Mouse (Mus musculus): ENCODE results near the gene Smim12. TPM values are rescaled to one million over a fixed set of nuclear protein-coding genes. Genes with fewer than 3 reads are reported as not detected.
A peak's percentile ranks its signal among the peaks of the same experiment; 100 is the strongest.

The Smim12 gene
- polyA plus RNA-seq, 1 experiment from 2014 or later, result 78.7 TPM

DNA sequence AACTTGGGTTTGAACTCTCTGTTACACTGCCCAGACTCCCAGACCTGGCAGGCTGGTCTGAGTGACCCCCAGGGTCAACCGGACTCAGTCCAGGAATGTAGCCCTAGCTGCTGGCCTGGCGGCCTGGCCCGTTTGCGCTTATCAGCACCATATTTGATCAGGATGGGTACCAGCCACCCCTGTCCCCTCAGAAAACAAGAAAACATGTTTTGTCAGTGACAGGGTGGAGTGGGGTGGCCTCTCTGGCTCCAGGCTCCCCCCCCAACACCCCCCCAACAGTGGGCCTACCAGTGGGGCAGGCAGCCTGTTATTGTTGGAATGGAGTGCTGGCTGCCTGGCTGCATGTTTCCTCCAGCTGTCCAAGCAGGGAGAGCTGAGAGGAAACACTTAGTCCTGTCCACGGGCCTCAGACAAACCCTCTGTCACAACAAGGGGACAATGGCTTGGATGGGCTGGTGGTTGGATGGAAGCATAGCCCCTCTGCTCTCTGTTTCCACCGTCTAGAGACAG, 45.5 kb downstream of the Smim12 start:
- 0 out of 2 replicates have a peak overlapping the region, but pooled peaks have one; percentile 16 for H3K27ac ChIP-seq
- WGBS, result 72% methylated on average over 6 of the region's 6 CpGs
- no peak for DNase-seq (ENCODE audit: low spot score)

DNA sequence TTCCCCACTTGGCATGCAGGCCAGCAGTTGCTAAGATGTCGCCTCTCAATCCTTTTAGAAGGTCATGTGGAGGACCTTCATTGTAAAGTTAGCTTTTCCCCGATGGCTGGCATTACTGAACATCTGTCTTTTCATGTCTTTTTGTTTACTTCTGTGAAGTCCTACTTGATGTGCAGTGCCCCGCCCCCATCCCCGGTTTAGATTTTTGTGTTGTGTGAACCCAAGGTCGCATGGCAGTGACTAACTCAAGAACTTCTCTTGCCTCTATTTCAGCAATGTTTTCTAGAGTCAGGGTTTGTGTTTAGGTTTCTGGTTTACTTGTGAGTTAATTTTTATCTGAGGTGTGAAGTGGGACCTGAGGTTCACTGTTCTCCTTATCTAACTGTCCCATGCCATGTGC, 49.0 kb downstream of the Smim12 start:
- Histone ChIP-seq H3K36me3 (no peaks in the 10 kb centered on the region), H3K27me3 (ENCODE audit: insufficient read depth, poor library complexity, severe bottlenecking) (no peaks in the 10 kb centered on the region), H3K4me3 (no peak overlapping the region), H3K9me3 (no peaks in the 10 kb centered on the region), H3K27ac (no peak overlapping the region), H3K4me1 (replicated peaks) (peaks cover 17% of the 10 kb centered on the region)
- 59% methylated on average over 5 of the region's 5 CpGs for WGBS
- no peak for DNase-seq (ENCODE audit: low spot score)

More for the DNA sequence above, 45.5 kb downstream of the Smim12 start:
- H3K27me3 ChIP-seq (ENCODE audit: insufficient read depth, poor library complexity, severe bottlenecking), result no peaks in the 10 kb centered on the region
- no peak overlapping the region for H3K4me3 ChIP-seq
- peaks cover 17% of the 10 kb centered on the region for H3K4me1 ChIP-seq (replicated peaks)
- H3K36me3 ChIP-seq, result no peaks in the 10 kb centered on the region
- no peaks in the 10 kb centered on the region for H3K9me3 ChIP-seq

Other genes starting within 250 kb of the Smim12 start
- gene Sfpq, start 222.5 kb upstream of the Smim12 start, polyA plus RNA-seq (2016; fragmentation: Nextera tagmentation; extraction: Ambion mirVana), result 103 and 116 TPM in 2 replicates
- gene Zmym1, start 182.6 kb upstream of the Smim12 start, polyA plus RNA-seq (2016; fragmentation: Nextera tagmentation; extraction: Ambion mirVana), result 28.1 and 35.6 TPM in 2 replicates
- gene Zmym6, start 166.4 kb upstream of the Smim12 start, polyA plus RNA-seq (2016; fragmentation: Nextera tagmentation; extraction: Ambion mirVana), result 19.5 and 21.6 TPM in 2 replicates
- 17.0 and 17.1 TPM in 2 replicates for gene Tmem35b, start 120.1 kb upstream of the Smim12 start, polyA plus RNA-seq (2016; fragmentation: Nextera tagmentation; extraction: Ambion mirVana)
- 3.7 and 7.9 TPM in 2 replicates for gene Dlgap3, start 74.6 kb upstream of the Smim12 start, polyA plus RNA-seq (2016; fragmentation: Nextera tagmentation; extraction: Ambion mirVana)
- gene Gja4, start 70.3 kb downstream of the Smim12 start, polyA plus RNA-seq (2016; fragmentation: Nextera tagmentation; extraction: Ambion mirVana), result 13.5 and 18.8 TPM in 2 replicates
- gene Gjb3, start 87.1 kb downstream of the Smim12 start, polyA plus RNA-seq (2016; fragmentation: Nextera tagmentation; extraction: Ambion mirVana), result 2.2 and 6.2 TPM in 2 replicates
- 0.15 and 0.21 TPM in 2 replicates for gene Gjb4, start 110.3 kb downstream of the Smim12 start, polyA plus RNA-seq (2016; fragmentation: Nextera tagmentation; extraction: Ambion mirVana)
- 0.85 and 2.1 TPM in 2 replicates for gene Gjb5, start 114.4 kb downstream of the Smim12 start, polyA plus RNA-seq (2016; fragmentation: Nextera tagmentation; extraction: Ambion mirVana)

Measured in hindbrain, embryonic 10.5 days (tissue).